Mouse (Mus musculus): ENCODE data around the gene Stox1. TPM values are rescaled to one million over a fixed set of nuclear protein-coding genes. Genes with fewer than 3 reads are reported as not detected.
A peak's percentile ranks its signal among the peaks of the same experiment; 100 is the strongest.

The Stox1 gene
- polyA plus RNA-seq, 1 experiment from 2014 or later, result 1.3 TPM

DNA sequence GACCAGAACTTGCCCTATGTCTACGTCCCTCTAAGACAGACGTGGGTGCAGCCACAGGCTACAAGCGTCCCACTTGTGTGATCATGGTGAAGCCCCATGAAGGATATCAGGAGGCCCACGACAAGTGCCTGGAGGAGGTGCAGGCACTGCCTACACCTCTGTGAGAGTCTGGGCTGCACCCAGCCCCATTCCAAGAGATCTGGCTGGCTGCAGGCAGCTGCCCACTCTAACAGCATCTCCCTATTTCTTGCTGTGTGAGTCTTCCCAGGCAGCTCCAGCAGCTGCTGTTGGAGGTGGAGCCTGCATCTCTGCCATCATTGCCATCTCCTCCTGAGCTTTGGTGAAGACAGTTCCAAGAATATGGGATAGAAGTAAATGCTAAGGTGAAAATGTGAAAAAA is 23.5 kb downstream of the Stox1 start:
- no peak overlapping the region for H3K9ac ChIP-seq
- ATAC-seq (replicated peaks; ENCODE audit: insufficient number of reproducible peaks, insufficient read depth, low FRiP score, low read depth), result no peak
- no peaks in the 10 kb centered on the region for H3K27me3 ChIP-seq
- no peaks in the 10 kb centered on the region for H3K4me1 ChIP-seq (replicated peaks)
- WGBS, result 72% methylated on average over 4 of the region's 4 CpGs
- H3K9me3 ChIP-seq (replicated peaks), result no peaks in the 10 kb centered on the region
- H3K4me3 ChIP-seq, result no peak overlapping the region
- H3K36me3 ChIP-seq, result no peaks in the 10 kb centered on the region
- no peak overlapping the region for H3K4me2 ChIP-seq
- no peak overlapping the region for H3K27ac ChIP-seq

GRCm38 (mm10) chr10:62692771-62693170 is 33.2 kb downstream of the Stox1 start:
- 62% methylated on average over 8 of the region's 8 CpGs for WGBS
- H3K4me3 ChIP-seq, result no peak overlapping the region
- no peaks in the 10 kb centered on the region for H3K36me3 ChIP-seq
- no peak overlapping the region for H3K27ac ChIP-seq
- no peak overlapping the region for H3K9ac ChIP-seq
- H3K4me1 ChIP-seq (replicated peaks), result no peaks in the 10 kb centered on the region
- H3K4me2 ChIP-seq, result no peak overlapping the region
- H3K27me3 ChIP-seq, result no peaks in the 10 kb centered on the region
- no peak for ATAC-seq (replicated peaks; ENCODE audit: insufficient number of reproducible peaks, insufficient read depth, low FRiP score, low read depth)
- no peaks in the 10 kb centered on the region for H3K9me3 ChIP-seq (replicated peaks)

GRCm38 (mm10) chr10:62692244-62692643 is 33.7 kb downstream of the Stox1 start:
- Histone ChIP-seq H3K27ac (no peak overlapping the region), H3K4me3 (no peak overlapping the region), H3K9ac (no peak overlapping the region), H3K9me3 (replicated peaks) (no peaks in the 10 kb centered on the region), H3K4me1 (replicated peaks) (no peaks in the 10 kb centered on the region), H3K4me2 (no peak overlapping the region), H3K36me3 (no peaks in the 10 kb centered on the region), H3K27me3 (no peaks in the 10 kb centered on the region)
- no peak for ATAC-seq (replicated peaks; ENCODE audit: insufficient number of reproducible peaks, insufficient read depth, low FRiP score, low read depth)
- WGBS, result 82% methylated on average over 3 of the region's 3 CpGs

DNA sequence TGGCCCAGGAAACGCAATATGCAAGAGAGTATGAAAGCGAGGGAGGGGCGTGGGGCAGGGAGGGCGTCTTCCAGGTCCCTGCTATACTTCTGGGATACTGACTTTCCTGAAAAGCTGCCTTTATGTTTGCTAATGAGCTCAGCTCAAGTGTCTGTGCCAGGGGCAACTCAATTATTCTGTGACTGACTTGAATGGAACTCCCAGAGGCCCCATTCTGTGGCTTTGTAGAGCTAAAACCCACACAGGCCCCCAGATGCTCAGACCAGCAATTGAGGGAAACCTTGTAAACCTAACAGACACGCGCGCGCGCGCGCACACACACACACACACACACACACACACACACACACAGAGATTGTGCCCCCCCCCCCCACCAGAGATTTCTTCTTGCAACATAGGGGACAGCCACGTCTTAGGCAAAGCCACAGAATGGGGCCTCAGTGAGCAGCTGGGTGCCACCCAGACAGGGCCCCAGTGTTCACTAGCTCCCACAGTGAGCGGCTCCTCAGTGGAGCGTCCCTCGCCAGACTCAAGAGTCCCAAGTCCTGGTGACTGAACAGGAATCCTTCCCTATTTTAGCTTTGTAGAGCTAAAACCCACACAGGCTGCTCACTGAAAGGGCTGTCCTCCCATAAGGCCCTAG is 38.8 kb downstream of the Stox1 start:
- WGBS, result 74% methylated on average over 15 of the region's 15 CpGs
- ATAC-seq (replicated peaks; ENCODE audit: insufficient number of reproducible peaks, insufficient read depth, low FRiP score, low read depth), result no peak
- H3K9ac ChIP-seq, result no peak overlapping the region

GRCm38 (mm10) chr10:62683043-62683442 is 42.9 kb downstream of the Stox1 start:
- H3K4me3 ChIP-seq, result no peak overlapping the region
- H3K27me3 ChIP-seq, result 0 out of 2 replicates have a peak, but pooled peaks cover 3% of the 10 kb centered on the region
- no peak for ATAC-seq (replicated peaks; ENCODE audit: insufficient number of reproducible peaks, insufficient read depth, low FRiP score, low read depth)
- H3K27ac ChIP-seq, result no peak overlapping the region
- H3K9ac ChIP-seq, result no peak overlapping the region
- no peaks in the 10 kb centered on the region for H3K36me3 ChIP-seq
- no peak overlapping the region for H3K4me2 ChIP-seq
- 41% methylated on average over 5 of the region's 5 CpGs for WGBS
- peaks cover 3% of the 10 kb centered on the region; the same call in 1 of the 2 replicates for H3K4me1 ChIP-seq (replicated peaks)
- H3K9me3 ChIP-seq (replicated peaks), result peaks cover 8% of the 10 kb centered on the region; the same call in 1 of the 2 replicates

More for the DNA sequence above, 38.8 kb downstream of the Stox1 start:
- no peaks in the 10 kb centered on the region for H3K27me3 ChIP-seq
- H3K9me3 ChIP-seq (replicated peaks), result no peaks in the 10 kb centered on the region
- H3K4me2 ChIP-seq, result no peak overlapping the region
- no peak overlapping the region for H3K4me3 ChIP-seq
- no peak overlapping the region for H3K27ac ChIP-seq
- H3K36me3 ChIP-seq, result no peaks in the 10 kb centered on the region
- H3K4me1 ChIP-seq (replicated peaks), result peaks cover 3% of the 10 kb centered on the region; the same call in 1 of the 2 replicates

GRCm38 (mm10) chr10:62679833-62680232 is 46.1 kb downstream of the Stox1 start:
- ATAC-seq (replicated peaks; ENCODE audit: insufficient number of reproducible peaks, insufficient read depth, low FRiP score, low read depth), result no peak
- no peak overlapping the region for H3K4me3 ChIP-seq
- 76% methylated on average over 1 of the region's 1 CpGs for WGBS

DNA sequence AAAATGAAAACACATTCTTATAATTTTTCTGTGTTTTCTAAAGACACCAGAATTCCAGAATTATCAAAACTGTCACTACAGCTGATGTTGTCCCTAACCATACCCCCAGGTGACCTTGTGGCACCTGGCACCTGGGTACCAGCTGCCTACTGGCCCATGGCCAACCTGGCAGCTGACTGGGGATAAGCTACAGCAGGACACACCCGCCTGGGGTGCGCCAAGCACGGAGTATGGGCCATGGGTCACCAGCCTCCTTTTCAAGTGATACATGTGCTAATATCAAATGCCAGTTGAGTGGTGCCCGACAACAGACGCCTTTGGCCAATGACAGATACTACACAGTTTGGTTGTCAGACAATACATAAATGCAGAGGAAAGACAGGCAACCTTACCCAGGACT is 48.6 kb downstream of the Stox1 start:
- H3K9ac ChIP-seq, result no peak overlapping the region
- no peak overlapping the region for H3K4me3 ChIP-seq
- no peak overlapping the region for H3K27ac ChIP-seq
- peaks cover 8% of the 10 kb centered on the region; the same call in 1 of the 2 replicates for H3K9me3 ChIP-seq (replicated peaks)
- no peaks in the 10 kb centered on the region for H3K36me3 ChIP-seq
- H3K4me2 ChIP-seq, result no peak overlapping the region
- 66% methylated on average over 5 of the region's 5 CpGs for WGBS
- H3K27me3 ChIP-seq, result 0 out of 2 replicates have a peak, but pooled peaks cover 3% of the 10 kb centered on the region
- H3K4me1 ChIP-seq (replicated peaks), result no peaks in the 10 kb centered on the region
- 0 out of 2 replicates have a peak, but pooled peaks have one; percentile 14 for ATAC-seq (replicated peaks; ENCODE audit: insufficient number of reproducible peaks, insufficient read depth, low FRiP score, low read depth)

More at GRCm38 (mm10) chr10:62679833-62680232, 46.1 kb downstream of the Stox1 start:
- no peak overlapping the region for H3K9ac ChIP-seq
- H3K4me1 ChIP-seq (replicated peaks), result no peaks in the 10 kb centered on the region
- H3K4me2 ChIP-seq, result no peak overlapping the region
- H3K36me3 ChIP-seq, result no peaks in the 10 kb centered on the region
- H3K9me3 ChIP-seq (replicated peaks), result peaks cover 8% of the 10 kb centered on the region; the same call in 1 of the 2 replicates
- 0 out of 2 replicates have a peak, but pooled peaks cover 3% of the 10 kb centered on the region for H3K27me3 ChIP-seq
- H3K27ac ChIP-seq, result no peak overlapping the region

DNA sequence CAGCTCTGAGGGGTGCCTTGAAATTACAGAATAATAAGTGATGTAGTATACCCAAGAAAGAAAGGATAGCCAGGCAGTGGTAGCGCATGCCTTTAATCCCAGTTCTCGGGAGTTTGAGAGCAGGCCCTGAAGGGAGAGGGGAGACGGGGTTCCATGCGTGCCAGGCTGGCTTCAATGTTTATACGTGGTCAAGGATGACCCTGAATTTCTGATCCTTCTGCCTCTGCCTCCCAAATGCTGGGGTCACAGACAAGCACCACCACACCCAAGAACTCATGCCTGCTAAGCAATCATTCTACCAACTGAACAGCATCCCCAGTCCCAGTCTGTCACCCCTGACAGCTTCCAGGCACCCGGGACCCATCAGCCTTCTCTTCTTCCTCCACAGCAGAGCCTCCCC is 49.7 kb downstream of the Stox1 start:
- 77% methylated on average over 6 of the region's 6 CpGs for WGBS

GRCm38 (mm10) chr10:62672359-62672758 is 53.6 kb downstream of the Stox1 start:
- ATAC-seq (replicated peaks; ENCODE audit: insufficient number of reproducible peaks, insufficient read depth, low FRiP score, low read depth), result no peak
- Histone ChIP-seq H3K4me1 (replicated peaks) (no peaks in the 10 kb centered on the region), H3K36me3 (no peaks in the 10 kb centered on the region), H3K27ac (no peak overlapping the region), H3K9me3 (replicated peaks) (no peaks in the 10 kb centered on the region), H3K4me2 (no peak overlapping the region), H3K27me3 (no peaks in the 10 kb centered on the region), H3K4me3 (no peak overlapping the region), H3K9ac (no peak overlapping the region)
- 95% methylated on average over 2 of the region's 2 CpGs for WGBS

More for the DNA sequence above, 49.7 kb downstream of the Stox1 start:
- no peak overlapping the region for H3K4me3 ChIP-seq
- H3K27ac ChIP-seq, result no peak overlapping the region
- no peak overlapping the region for H3K4me2 ChIP-seq
- H3K9ac ChIP-seq, result no peak overlapping the region
- H3K27me3 ChIP-seq, result 0 out of 2 replicates have a peak, but pooled peaks cover 1% of the 10 kb centered on the region
- no peak for ATAC-seq (replicated peaks; ENCODE audit: insufficient number of reproducible peaks, insufficient read depth, low FRiP score, low read depth)
- H3K4me1 ChIP-seq (replicated peaks), result no peaks in the 10 kb centered on the region
- H3K9me3 ChIP-seq (replicated peaks), result peaks cover 8% of the 10 kb centered on the region; the same call in 1 of the 2 replicates
- H3K36me3 ChIP-seq, result no peaks in the 10 kb centered on the region

GRCm38 (mm10) chr10:62669245-62669644 is 56.7 kb downstream of the Stox1 start:
- no peak overlapping the region for H3K9ac ChIP-seq
- H3K9me3 ChIP-seq (replicated peaks), result no peaks in the 10 kb centered on the region
- H3K27ac ChIP-seq, result no peak overlapping the region
- H3K27me3 ChIP-seq, result no peaks in the 10 kb centered on the region
- WGBS, result 69% methylated on average over 14 of the region's 14 CpGs
- H3K36me3 ChIP-seq, result no peaks in the 10 kb centered on the region
- H3K4me3 ChIP-seq, result no peak overlapping the region
- ATAC-seq (replicated peaks; ENCODE audit: insufficient number of reproducible peaks, insufficient read depth, low FRiP score, low read depth), result no peak
- H3K4me2 ChIP-seq, result no peak overlapping the region
- peaks cover 12% of the 10 kb centered on the region for H3K4me1 ChIP-seq (replicated peaks)

DNA sequence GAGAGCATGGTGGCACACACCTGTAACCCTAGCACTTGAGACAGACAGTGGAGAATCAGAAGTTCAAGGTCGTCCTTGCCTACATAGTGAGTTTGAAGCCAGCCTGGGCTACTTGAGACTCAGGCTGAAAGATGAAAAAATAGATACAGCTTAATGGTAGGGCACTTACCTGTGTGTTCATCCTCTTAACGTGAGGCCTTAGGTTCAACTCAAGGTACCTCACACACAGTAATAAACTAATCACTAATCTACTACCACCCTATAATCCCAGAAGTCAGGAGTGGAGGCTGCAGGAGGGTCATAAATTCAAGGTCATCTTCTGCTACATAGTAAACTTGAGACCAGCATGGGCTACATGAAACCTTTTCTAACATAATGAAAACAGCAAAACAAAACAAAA is 57.5 kb downstream of the Stox1 start:
- no peak overlapping the region for H3K4me3 ChIP-seq
- ATAC-seq (replicated peaks; ENCODE audit: insufficient number of reproducible peaks, insufficient read depth, low FRiP score, low read depth), result no peak
- H3K4me2 ChIP-seq, result no peak overlapping the region
- 67% methylated on average over 2 of the region's 2 CpGs for WGBS
- H3K9me3 ChIP-seq (replicated peaks), result no peaks in the 10 kb centered on the region
- H3K4me1 ChIP-seq (replicated peaks), result peaks cover 12% of the 10 kb centered on the region
- H3K36me3 ChIP-seq, result no peaks in the 10 kb centered on the region
- H3K27me3 ChIP-seq, result no peaks in the 10 kb centered on the region
- H3K9ac ChIP-seq, result no peak overlapping the region
- H3K27ac ChIP-seq, result no peak overlapping the region

DNA sequence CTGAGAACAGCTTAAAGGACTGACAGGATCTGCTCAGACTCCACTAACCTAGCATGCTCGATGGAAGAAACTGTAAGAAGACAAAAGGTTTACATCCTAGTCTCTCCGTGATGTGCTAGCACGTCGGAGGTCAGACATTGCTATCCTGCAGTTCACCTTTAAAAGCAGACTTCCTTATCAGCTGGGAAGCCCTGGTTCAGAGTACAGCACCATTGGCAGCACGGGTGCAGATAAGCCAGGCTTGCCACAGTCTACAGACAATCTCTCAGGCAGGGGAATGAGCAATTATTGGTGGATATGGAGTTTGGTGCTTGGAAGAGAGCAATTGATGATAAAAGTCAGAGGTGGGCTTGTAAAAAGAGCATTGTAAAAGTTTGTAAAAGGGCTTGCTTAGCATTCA is 57.9 kb downstream of the Stox1 start:
- no peaks in the 10 kb centered on the region for H3K36me3 ChIP-seq
- WGBS, result 38% methylated on average over 5 of the region's 5 CpGs
- peaks cover 12% of the 10 kb centered on the region for H3K4me1 ChIP-seq (replicated peaks)
- H3K4me3 ChIP-seq, result no peak overlapping the region
- no peak overlapping the region for H3K4me2 ChIP-seq
- no peak for ATAC-seq (replicated peaks; ENCODE audit: insufficient number of reproducible peaks, insufficient read depth, low FRiP score, low read depth)
- H3K27ac ChIP-seq, result no peak overlapping the region
- H3K27me3 ChIP-seq, result no peaks in the 10 kb centered on the region
- H3K9ac ChIP-seq, result no peak overlapping the region
- H3K9me3 ChIP-seq (replicated peaks), result no peaks in the 10 kb centered on the region

Data from heart, embryonic 15.5 days (tissue).